Mouse (Mus musculus) CH12.LX (cell line): ENCODE data around the gene Cadm1. TPM values are rescaled to one million over a fixed set of nuclear protein-coding genes. Genes with fewer than 3 reads are reported as not detected.

Experiments
- DNase-seq: peaks from one replicate; pipeline ENCODE4 v3.0.0-alpha.2; 2013; ENCODE audit errors: extremely low read depth
- H3K27ac ChIP-seq: 2 replicates; pipeline ENCODE4 v1.5.1; 2012; ENCODE audit warnings: low read depth, mild to moderate bottlenecking, control low read depth, moderate library complexity; ENCODE audit not compliant: insufficient read depth
- H3K27me3 ChIP-seq: replicated peaks from 2 replicates; pipeline ENCODE3; 2012; ENCODE audit warnings: inconsistent platforms
- H3K36me3 ChIP-seq, 2 experiments: replicated peaks in 1 of 2; 2 replicates each; pipeline versions ENCODE3 to v1.6.1; 2012; ENCODE audit warnings: inconsistent platforms in 1 of 2, low read length in 1 of 2, mild to moderate bottlenecking in 1 of 2, mixed read lengths in 1 of 2, moderate library complexity in 1 of 2; ENCODE audit not compliant: control insufficient read depth in 1 of 2, insufficient read depth in 1 of 2
- H3K4me1 ChIP-seq, 2 experiments: 2 replicates each; pipeline ENCODE4 v1.6.1; 2012; ENCODE audit warnings: inconsistent platforms in 1 of 2, moderate library complexity in 1 of 2; ENCODE audit not compliant: insufficient read depth in 2 of 2, control insufficient read depth in 1 of 2
- H3K4me2 ChIP-seq: 2 replicates; pipeline ENCODE4 v1.6.1; 2012; ENCODE audit warnings: low read depth, mild to moderate bottlenecking, control low read depth; ENCODE audit not compliant: poor library complexity, insufficient read depth, severe bottlenecking
- H3K4me3 ChIP-seq, 3 experiments: fragments of 150-350 bp in 1 of 3; sonication (generic) in 1 of 3; replicated peaks in 1 of 3; 2 replicates each; pipeline versions ENCODE3 to v1.5.1; 2011 to 2012; ENCODE audit warnings: low read depth in 2 of 3, low read length in 2 of 3, mild to moderate bottlenecking in 2 of 3, moderate library complexity in 2 of 3, control low read depth in 1 of 3, improper control_type of control experiment in 1 of 3, inconsistent platforms in 1 of 3, mixed read lengths in 1 of 3; ENCODE audit not compliant: poor library complexity in 1 of 3
- H3K79me2 ChIP-seq: replicated peaks from 2 replicates; pipeline ENCODE4 v1.6.1; 2012; ENCODE audit warnings: mild to moderate bottlenecking, moderate library complexity; ENCODE audit not compliant: control insufficient read depth, poor library complexity, insufficient read depth, severe bottlenecking; ENCODE audit errors: extremely low read depth
- H3K9ac ChIP-seq: 2 replicates; pipeline ENCODE4 v1.6.1; 2012; ENCODE audit warnings: low read depth, mild to moderate bottlenecking, control low read depth, moderate library complexity; ENCODE audit not compliant: insufficient read depth
- H3K9me3 ChIP-seq: replicated peaks from 2 replicates; pipeline ENCODE3; 2012; ENCODE audit warnings: low read length, inconsistent platforms, mixed read lengths
- CHD2 ChIP-seq: IDR thresholded peaks from 2 replicates; pipeline ENCODE4 v1.6.1; 2011; ENCODE audit warnings: low read length, improper control_type of control experiment
- CTCF ChIP-seq, 2 experiments: IDR thresholded peaks in 1 of 2; conservative IDR thresholded peaks in 1 of 2; 2 replicates each; pipeline ENCODE4 v1.5.1; 2011 to 2012; ENCODE audit warnings: low read depth in 2 of 2, low read length in 2 of 2, improper control_type of control experiment in 1 of 2, inconsistent platforms in 1 of 2, mild to moderate bottlenecking in 1 of 2, moderate library complexity in 1 of 2
- E2F4 ChIP-seq: IDR thresholded peaks from 2 replicates; pipeline ENCODE4 v1.6.1; 2011; ENCODE audit warnings: low read depth, low read length, improper control_type of control experiment; ENCODE audit not compliant: insufficient replicate concordance
- ELF1 ChIP-seq: IDR thresholded peaks from 2 replicates; pipeline ENCODE4 v1.6.1; 2014; ENCODE audit warnings: low read depth, mild to moderate bottlenecking, inconsistent platforms, low read length, improper control_type of control experiment
- EP300 ChIP-seq: IDR thresholded peaks from 2 replicates; pipeline ENCODE4 v1.6.1; 2011; ENCODE audit warnings: low read length, improper control_type of control experiment
- ETS1 ChIP-seq: conservative IDR thresholded peaks from 2 replicates; pipeline ENCODE4 v1.6.1; 2012; ENCODE audit warnings: low read depth, mild to moderate bottlenecking, inconsistent platforms, low read length, improper control_type of control experiment, moderate library complexity
- HCFC1 ChIP-seq: IDR thresholded peaks from 2 replicates; pipeline ENCODE4 v1.6.1; 2012; ENCODE audit warnings: low read depth, mild to moderate bottlenecking, inconsistent platforms, low read length, improper control_type of control experiment
- JUND ChIP-seq: conservative IDR thresholded peaks from 2 replicates; pipeline ENCODE4 v1.6.1; 2011; ENCODE audit warnings: low read depth, low read length, improper control_type of control experiment
- MAFK ChIP-seq: IDR thresholded peaks from 2 replicates; pipeline ENCODE4 v1.6.1; 2011; ENCODE audit warnings: low read length, improper control_type of control experiment; ENCODE audit not compliant: insufficient replicate concordance
- MAX ChIP-seq: IDR thresholded peaks from 2 replicates; pipeline ENCODE4 v1.6.1; 2011; ENCODE audit warnings: low read length, improper control_type of control experiment
- MAZ ChIP-seq: IDR thresholded peaks from 2 replicates; pipeline ENCODE4 v1.6.1; 2012; ENCODE audit warnings: low read depth, mild to moderate bottlenecking, inconsistent platforms, low read length, improper control_type of control experiment, moderate library complexity
- MEF2A ChIP-seq: IDR thresholded peaks from 2 replicates; pipeline ENCODE4 v1.6.1; 2014; ENCODE audit warnings: low read depth, mild to moderate bottlenecking, inconsistent platforms, low read length, improper control_type of control experiment, borderline replicate concordance
- MYC ChIP-seq: IDR thresholded peaks from 2 replicates; pipeline ENCODE4 v1.6.1; 2011; ENCODE audit warnings: low read depth, mild to moderate bottlenecking, improper control_type of control experiment, low read length
- NELFE ChIP-seq: IDR thresholded peaks from 2 replicates; pipeline ENCODE4 v1.6.1; 2011; ENCODE audit warnings: low read depth, low read length, improper control_type of control experiment
- NRF1 ChIP-seq: IDR thresholded peaks from 2 replicates; pipeline ENCODE4 v1.6.1; 2014; ENCODE audit warnings: low read depth, mild to moderate bottlenecking, inconsistent platforms, low read length, improper control_type of control experiment, moderate library complexity
- POLR2A ChIP-seq: IDR thresholded peaks from 2 replicates; pipeline ENCODE4 v1.6.1; 2011; ENCODE audit warnings: low read depth, mild to moderate bottlenecking, improper control_type of control experiment, low read length
- RCOR1 ChIP-seq: conservative IDR thresholded peaks from 2 replicates; pipeline ENCODE4 v1.6.1; 2012; ENCODE audit warnings: low read depth, mild to moderate bottlenecking, inconsistent platforms, low read length, improper control_type of control experiment
- SIN3A ChIP-seq: IDR thresholded peaks from 2 replicates; pipeline ENCODE4 v1.6.1; 2012; ENCODE audit warnings: low read length, improper control_type of control experiment, inconsistent platforms
- SMC3 ChIP-seq: IDR thresholded peaks from 2 replicates; pipeline ENCODE4 v1.6.1; 2011; ENCODE audit warnings: low read depth, low read length, improper control_type of control experiment
- TBP ChIP-seq: conservative IDR thresholded peaks from 2 replicates; pipeline ENCODE4 v1.6.1; 2011; ENCODE audit warnings: low read depth, low read length, improper control_type of control experiment
- TCF12 ChIP-seq: IDR thresholded peaks from 2 replicates; pipeline ENCODE4 v1.6.1; 2014; ENCODE audit warnings: low read depth, mild to moderate bottlenecking, inconsistent platforms, low read length, improper control_type of control experiment
- UBTF ChIP-seq: IDR thresholded peaks from 2 replicates; pipeline ENCODE4 v1.6.1; 2012; ENCODE audit warnings: low read depth, mild to moderate bottlenecking, inconsistent platforms, low read length, improper control_type of control experiment, moderate library complexity
- USF1 ChIP-seq: IDR thresholded peaks from 2 replicates; pipeline ENCODE4 v1.6.1; 2014; ENCODE audit warnings: low read depth, mild to moderate bottlenecking, inconsistent platforms, low read length, improper control_type of control experiment
- ZC3H11A ChIP-seq: IDR thresholded peaks from 2 replicates; pipeline ENCODE4 v1.6.1; 2012; ENCODE audit warnings: low read depth, mild to moderate bottlenecking, inconsistent platforms, low read length, improper control_type of control experiment
- ZKSCAN1 ChIP-seq: IDR thresholded peaks from 2 replicates; pipeline ENCODE4 v1.6.1; 2012; ENCODE audit warnings: low read depth, inconsistent platforms, low read length, improper control_type of control experiment, borderline replicate concordance
- ZNF384 ChIP-seq: IDR thresholded peaks from 2 replicates; pipeline ENCODE4 v1.6.1; 2012; ENCODE audit warnings: low read depth, low read length, improper control_type of control experiment, inconsistent platforms
- dilution Hi-C: fragments of 300-500 bp; cut with MboI; formaldehyde crosslinking; loops from 2 replicates; pipeline ENCODE4 v1.14.3; 2020; ENCODE audit warnings: low sequenced_read_pairs; ENCODE audit not compliant: extremely low pct_unique_long_range_greater_than_20kb, extremely low pct_ligation_motif_present
- in situ Hi-C: fragments of 300-500 bp; cut with MboI; formaldehyde crosslinking; loops from 3 replicates; pipeline ENCODE4 v1.14.3; 2019; ENCODE audit warnings: low sequenced_read_pairs, low pct_ligation_motif_present, low pct_unique_long_range_greater_than_20kb, mixed read lengths
- polyA plus RNA-seq: library from polyadenylated mRNA; unstranded; fragments of >175 nt; gene quantifications from 2 replicates; pipeline ENCODE4 v1.2.1, GENCODE M21; 2012; ENCODE audit warnings: low read depth; ENCODE audit not compliant: insufficient read length
- total RNA-seq, 2 experiments: library from RNA; depleted of rRNA; stranded (reverse); fragments of 300-350 nt in 1 of 2; fragments of >200 nt in 1 of 2; gene quantifications; 2 replicates each; pipeline ENCODE4 v1.2.3; 2012 to 2014

The Cadm1 gene
- total and polyA plus RNA-seq, 3 experiments = not detected

DNA sequence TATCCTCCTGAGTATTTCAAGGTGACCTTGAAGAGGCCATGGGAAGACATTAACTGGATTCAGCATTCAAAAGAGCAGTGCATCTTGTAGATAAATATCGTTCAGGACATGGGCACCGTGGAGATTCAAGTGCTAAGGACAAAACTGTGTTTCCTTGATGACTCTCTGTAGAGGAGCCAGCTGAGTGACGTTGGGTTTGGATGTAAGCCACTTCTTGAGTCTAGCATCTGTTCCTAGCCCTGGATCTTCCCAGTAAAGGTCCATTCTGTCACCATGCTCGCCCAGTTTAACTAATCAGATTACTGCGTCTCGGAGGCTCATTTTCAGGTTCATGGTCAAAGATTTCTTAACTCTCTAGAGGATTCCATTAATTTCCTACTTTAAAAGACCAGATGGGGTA, 85.1 kb downstream of the Cadm1 start:
- Histone ChIP-seq H3K9ac (no peak overlapping the region), H3K27me3 (no peaks in the 10 kb centered on the region), H3K4me2 (no peak overlapping the region), H3K27ac (no peak overlapping the region), H3K4me3 (no peak overlapping the region), H3K79me2 (no peaks in the 10 kb centered on the region), H3K36me3 (no peaks in the 10 kb centered on the region), H3K4me1 (no peaks in the 10 kb centered on the region), H3K9me3 (peaks cover 19% of the 10 kb centered on the region)
- dilution Hi-C loops = no loop called here
- DNase-seq = no peak
- no peak for TF ChIP-seq CHD2
- no peak for TF ChIP-seq E2F4
- TF ChIP-seq TCF12 = no peak
- no peak for TF ChIP-seq MYC
- TF ChIP-seq ZC3H11A = no peak
- TF ChIP-seq MAX = no peak
- no peak for TF ChIP-seq MAZ
- no peak for TF ChIP-seq MAFK
- no peak for TF ChIP-seq NRF1
- TF ChIP-seq JUND = no peak
- TF ChIP-seq ZNF384 = no peak
- no peak for TF ChIP-seq NELFE
- no peak for TF ChIP-seq CTCF (conservative IDR thresholded peaks at IDR 0.05 in 1 of 2, IDR thresholded peaks at IDR 0.05 in 1 of 2; ENCODE audit: low read depth in 2 of 2, low read length in 2 of 2)
- TF ChIP-seq POLR2A = no peak
- no peak for TF ChIP-seq ETS1
- no peak for TF ChIP-seq HCFC1
- no peak for TF ChIP-seq TBP
- in situ Hi-C loops = no loop called here

DNA sequence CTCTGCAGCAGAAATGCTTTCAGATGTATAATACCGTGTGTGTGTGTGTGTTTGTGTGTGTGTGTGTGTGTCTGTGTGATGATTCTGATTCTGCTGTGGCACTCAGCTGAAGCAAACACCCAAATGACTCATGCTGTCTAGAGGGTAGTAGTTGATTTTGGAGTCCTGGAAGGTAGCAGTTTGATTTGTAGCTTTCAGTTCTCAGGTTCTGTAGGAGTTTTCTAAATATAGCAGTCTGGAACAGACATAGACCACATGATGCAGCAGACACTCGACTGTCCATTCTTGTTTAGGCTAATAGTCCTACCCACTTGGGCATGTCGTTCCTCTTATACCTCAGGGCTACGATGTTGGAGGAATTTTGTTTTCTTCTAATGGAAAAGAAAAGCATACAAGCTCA, 86.4 kb downstream of the Cadm1 start:
- TF ChIP-seq JUND = no peak
- TF ChIP-seq UBTF = no peak
- no peak for TF ChIP-seq TCF12
- no peak for TF ChIP-seq TBP
- no peak for TF ChIP-seq ELF1
- no peak for TF ChIP-seq SMC3
- no peak for TF ChIP-seq RCOR1
- TF ChIP-seq SIN3A = no peak
- TF ChIP-seq CHD2 = no peak
- no peak for TF ChIP-seq USF1
- no peak for TF ChIP-seq ZNF384
- no peak for TF ChIP-seq MEF2A
- TF ChIP-seq ZKSCAN1 = no peak
- TF ChIP-seq EP300 = no peak
- TF ChIP-seq MAFK = no peak
- in situ Hi-C loops = no loop called here
- H3K9me3 ChIP-seq = peaks cover 14% of the 10 kb centered on the region

More for the DNA sequence above, 86.4 kb downstream of the Cadm1 start:
- no peaks in the 10 kb centered on the region for H3K27me3 ChIP-seq
- H3K79me2 ChIP-seq = no peaks in the 10 kb centered on the region
- H3K36me3 ChIP-seq = no peaks in the 10 kb centered on the region
- no peak for DNase-seq
- no peak overlapping the region for H3K4me2 ChIP-seq
- dilution Hi-C loops = no loop called here
- H3K4me3 ChIP-seq = no peak overlapping the region
- H3K27ac ChIP-seq = no peak overlapping the region
- H3K4me1 ChIP-seq = no peaks in the 10 kb centered on the region
- H3K9ac ChIP-seq = no peak overlapping the region
